Mouse (Mus musculus) hindbrain, embryonic 12.5 days (tissue): ENCODE measurements around the gene Mmp7. TPM values are rescaled to one million over a fixed set of nuclear protein-coding genes. Genes with fewer than 3 reads are reported as not detected.

Experiments
- ATAC-seq: fragments of 200-750 bp; cut with Nextera tagmentation; 2 replicates; pipeline ENCODE4 v1.8.0; 2017; ENCODE audit warnings: moderate TSS enrichment; ENCODE audit not compliant: low FRiP score
- H3K27ac ChIP-seq: fragments of 300-500 bp; sonication (generic); 2 replicates; pipeline ENCODE4 v1.5.1; 2016; ENCODE audit warnings: mild to moderate bottlenecking
- H3K27me3 ChIP-seq: fragments of 300-500 bp; sonication (generic); 2 replicates; pipeline ENCODE4 v1.6.1; 2016; ENCODE audit warnings: mild to moderate bottlenecking
- H3K36me3 ChIP-seq: fragments of 300-500 bp; sonication (generic); 2 replicates; pipeline ENCODE4 v1.6.1; 2016; ENCODE audit warnings: mild to moderate bottlenecking
- H3K4me1 ChIP-seq: fragments of 300-500 bp; sonication (generic); 2 replicates; pipeline ENCODE4 v1.6.1; 2016
- H3K4me2 ChIP-seq: fragments of 300-500 bp; sonication (generic); replicated peaks from 2 replicates; pipeline ENCODE4 v1.6.1; 2016; ENCODE audit warnings: mild to moderate bottlenecking
- H3K4me3 ChIP-seq: fragments of 300-500 bp; sonication (generic); 2 replicates; pipeline ENCODE4 v1.5.1; 2016; ENCODE audit warnings: mild to moderate bottlenecking
- H3K9ac ChIP-seq: fragments of 300-500 bp; sonication (generic); 2 replicates; pipeline ENCODE4 v1.6.1; 2016; ENCODE audit warnings: mild to moderate bottlenecking, moderate library complexity
- H3K9me3 ChIP-seq: fragments of 300-500 bp; sonication (generic); replicated peaks from 2 replicates; pipeline ENCODE4 v1.6.1; 2016; ENCODE audit warnings: mild to moderate bottlenecking
- WGBS: fragments of 180-500 bp; shearing (Covaris S2); methylation state at CpG from one replicate; pipeline ENCODE4 v1.1.7; 2016; 5-methylcytosine and 5-hydroxymethylcytosine counted together
- polyA plus RNA-seq: library from polyadenylated mRNA; unstranded; fragments of >200 nt; fragmentation: Nextera tagmentation; extraction: Ambion mirVana; gene quantifications from 2 replicates; pipeline ENCODE4 v1.2.1, GENCODE M21; 2016

Mmp7 gene
- polyA plus RNA-seq, 1 experiment from 2014 or later: not detected

- no peaks in the 10 kb centered on the region for H3K9me3 ChIP-seq
- H3K27me3 ChIP-seq: no peaks in the 10 kb centered on the region
- H3K9ac ChIP-seq: no peak overlapping the region
- H3K36me3 ChIP-seq: no peaks in the 10 kb centered on the region
- no peak overlapping the region for H3K4me2 ChIP-seq
- WGBS: 64% methylated on average over 6 of the region's 6 CpGs
- no peak overlapping the region for H3K27ac ChIP-seq
- ATAC-seq: no peak
- no peaks in the 10 kb centered on the region for H3K4me1 ChIP-seq
- no peak overlapping the region for H3K4me3 ChIP-seq
These were observed 2.1 kb upstream of the Mmp7 start for GRCm38 (mm10) chr9:7689799-7690198.

- Histone ChIP-seq H3K4me3 (no peak overlapping the region), H3K9me3 (no peaks in the 10 kb centered on the region), H3K4me2 (no peak overlapping the region), H3K27me3 (no peaks in the 10 kb centered on the region), H3K36me3 (no peaks in the 10 kb centered on the region), H3K9ac (no peak overlapping the region), H3K4me1 (no peaks in the 10 kb centered on the region), H3K27ac (no peak overlapping the region)
- WGBS: 76% methylated on average over 3 of the region's 3 CpGs
- ATAC-seq: no peak
These were observed 2.1 kb downstream of the Mmp7 start for GRCm38 (mm10) chr9:7693961-7694360.

GRCm38 (mm10) chr9:7695646-7696045 is 3.8 kb downstream of the Mmp7 start:
- Histone ChIP-seq H3K4me1 (no peaks in the 10 kb centered on the region), H3K4me3 (no peak overlapping the region), H3K9ac (no peak overlapping the region), H3K9me3 (no peaks in the 10 kb centered on the region), H3K27ac (no peak overlapping the region), H3K27me3 (no peaks in the 10 kb centered on the region), H3K36me3 (no peaks in the 10 kb centered on the region), H3K4me2 (no peak overlapping the region)
- WGBS: 84% methylated on average over 3 of the region's 3 CpGs
- ATAC-seq: no peak

GRCm38 (mm10) chr9:7708698-7709097 is 16.8 kb downstream of the Mmp7 start:
- no peaks in the 10 kb centered on the region for H3K9me3 ChIP-seq
- no peaks in the 10 kb centered on the region for H3K36me3 ChIP-seq
- no peak overlapping the region for H3K4me2 ChIP-seq
- WGBS: 69% methylated on average over 6 of the region's 6 CpGs
- no peak for ATAC-seq
- no peaks in the 10 kb centered on the region for H3K27me3 ChIP-seq
- no peak overlapping the region for H3K4me3 ChIP-seq
- no peaks in the 10 kb centered on the region for H3K4me1 ChIP-seq
- no peak overlapping the region for H3K27ac ChIP-seq
- H3K9ac ChIP-seq: no peak overlapping the region

- Histone ChIP-seq H3K4me3 (no peak overlapping the region), H3K4me1 (no peaks in the 10 kb centered on the region), H3K9ac (no peak overlapping the region), H3K9me3 (no peaks in the 10 kb centered on the region), H3K36me3 (no peaks in the 10 kb centered on the region), H3K27me3 (no peaks in the 10 kb centered on the region), H3K27ac (no peak overlapping the region), H3K4me2 (no peak overlapping the region)
- no peak for ATAC-seq
- 77% methylated on average over 4 of the region's 4 CpGs for WGBS
These were observed 19.3 kb downstream of the Mmp7 start for GRCm38 (mm10) chr9:7711196-7711595.

GRCm38 (mm10) chr9:7714062-7714907 is 22.4 kb downstream of the Mmp7 start:
- Histone ChIP-seq H3K4me3 (no peak overlapping the region), H3K27me3 (no peaks in the 10 kb centered on the region), H3K36me3 (no peaks in the 10 kb centered on the region), H3K4me2 (no peak overlapping the region), H3K27ac (no peak overlapping the region), H3K4me1 (no peaks in the 10 kb centered on the region), H3K9me3 (no peaks in the 10 kb centered on the region), H3K9ac (no peak overlapping the region)
- ATAC-seq: 0 out of 2 replicates have a peak, but pooled peaks have one; percentile 36
- WGBS: 42% methylated on average over 4 of the region's 4 CpGs

GRCm38 (mm10) chr9:7714908-7715175 is 23.0 kb downstream of the Mmp7 start:
- H3K4me3 ChIP-seq: no peak overlapping the region
- 70% methylated on average over 2 of the region's 2 CpGs for WGBS
- H3K9ac ChIP-seq: no peak overlapping the region
- H3K4me2 ChIP-seq: no peak overlapping the region
- peak; percentile 32; the same call in 1 of the 2 replicates for ATAC-seq
- H3K27ac ChIP-seq: no peak overlapping the region
- no peaks in the 10 kb centered on the region for H3K4me1 ChIP-seq
- H3K36me3 ChIP-seq: no peaks in the 10 kb centered on the region
- H3K9me3 ChIP-seq: no peaks in the 10 kb centered on the region
- no peaks in the 10 kb centered on the region for H3K27me3 ChIP-seq

GRCm38 (mm10) chr9:7721543-7721942 is 29.7 kb downstream of the Mmp7 start:
- H3K9ac ChIP-seq: no peak overlapping the region
- no peaks in the 10 kb centered on the region for H3K9me3 ChIP-seq
- 94% methylated on average over 1 of the region's 1 CpGs for WGBS

GRCm38 (mm10) chr9:7728997-7729396 is 37.1 kb downstream of the Mmp7 start:
- Histone ChIP-seq H3K36me3 (no peaks in the 10 kb centered on the region), H3K27me3 (no peaks in the 10 kb centered on the region), H3K4me2 (no peak overlapping the region), H3K4me3 (no peak overlapping the region), H3K4me1 (no peaks in the 10 kb centered on the region), H3K9ac (no peak overlapping the region), H3K9me3 (no peaks in the 10 kb centered on the region), H3K27ac (no peak overlapping the region)
- 75% methylated on average over 4 of the region's 4 CpGs for WGBS
- no peak for ATAC-seq

More at GRCm38 (mm10) chr9:7721543-7721942, 29.7 kb downstream of the Mmp7 start:
- no peaks in the 10 kb centered on the region for H3K4me1 ChIP-seq
- no peaks in the 10 kb centered on the region for H3K36me3 ChIP-seq
- no peak for ATAC-seq
- no peaks in the 10 kb centered on the region for H3K27me3 ChIP-seq
- no peak overlapping the region for H3K4me2 ChIP-seq
- H3K4me3 ChIP-seq: no peak overlapping the region
- no peak overlapping the region for H3K27ac ChIP-seq

GRCm38 (mm10) chr9:7742696-7743095 is 50.8 kb downstream of the Mmp7 start:
- Histone ChIP-seq H3K9me3 (no peaks in the 10 kb centered on the region), H3K27ac (no peak overlapping the region), H3K9ac (no peak overlapping the region), H3K36me3 (no peaks in the 10 kb centered on the region), H3K4me3 (no peak overlapping the region), H3K4me1 (no peaks in the 10 kb centered on the region), H3K4me2 (no peak overlapping the region), H3K27me3 (no peaks in the 10 kb centered on the region)
- ATAC-seq: no peak
- WGBS: 84% methylated on average over 1 of the region's 1 CpGs

GRCm38 (mm10) chr9:7744156-7744555 is 52.3 kb downstream of the Mmp7 start:
- Histone ChIP-seq H3K4me3 (no peak overlapping the region), H3K9me3 (no peaks in the 10 kb centered on the region), H3K9ac (no peak overlapping the region), H3K27ac (no peak overlapping the region), H3K36me3 (no peaks in the 10 kb centered on the region), H3K4me1 (no peaks in the 10 kb centered on the region), H3K27me3 (no peaks in the 10 kb centered on the region), H3K4me2 (no peak overlapping the region)
- ATAC-seq: no peak
- WGBS: 79% methylated on average over 1 of the region's 1 CpGs

- Histone ChIP-seq H3K27me3 (no peaks in the 10 kb centered on the region), H3K4me2 (no peak overlapping the region), H3K36me3 (no peaks in the 10 kb centered on the region), H3K4me1 (no peaks in the 10 kb centered on the region), H3K27ac (no peak overlapping the region), H3K4me3 (no peak overlapping the region), H3K9ac (no peak overlapping the region), H3K9me3 (no peaks in the 10 kb centered on the region)
- ATAC-seq: no peak
- 84% methylated on average over 3 of the region's 3 CpGs for WGBS
These were observed 57.0 kb downstream of the Mmp7 start for GRCm38 (mm10) chr9:7748881-7749280.
